Mouse (Mus musculus) E14TG2a.4 (cell line): ENCODE measurements around the gene Abcf2.

Experiments
- H3K27me3 ChIP-seq: 2 replicates; pipeline ENCODE4 v1.6.1; 2014; ENCODE audit warnings: low read length, control low read depth; ENCODE audit not compliant: insufficient read depth
- H3K36me3 ChIP-seq: 2 replicates; pipeline ENCODE4 v1.6.1; 2014; ENCODE audit warnings: low read length, control low read depth; ENCODE audit not compliant: insufficient read depth
- H3K4me1 ChIP-seq: replicated peaks from 2 replicates; pipeline ENCODE4 v1.6.1; 2014; ENCODE audit warnings: low read depth, low read length, control low read depth
- H3K4me3 ChIP-seq: replicated peaks from 2 replicates; pipeline ENCODE4 v1.5.1; 2014; ENCODE audit warnings: mild to moderate bottlenecking, low read length
- H3K9me3 ChIP-seq: 2 replicates; pipeline ENCODE4 v1.6.1; 2014; ENCODE audit warnings: low read length, control low read depth
- CTCF ChIP-seq: conservative IDR thresholded peaks from 2 replicates; pipeline ENCODE4 v1.5.1; 2014; ENCODE audit warnings: low read length
- NANOG ChIP-seq: IDR thresholded peaks from 2 replicates; pipeline ENCODE4 v1.6.1; 2014; ENCODE audit warnings: borderline replicate concordance, low read length, mixed read lengths
- POU5F1 ChIP-seq: IDR thresholded peaks from 2 replicates; pipeline ENCODE4 v1.6.1; 2014; ENCODE audit warnings: low read length, borderline replicate concordance

Gene Abcf2

DNA sequence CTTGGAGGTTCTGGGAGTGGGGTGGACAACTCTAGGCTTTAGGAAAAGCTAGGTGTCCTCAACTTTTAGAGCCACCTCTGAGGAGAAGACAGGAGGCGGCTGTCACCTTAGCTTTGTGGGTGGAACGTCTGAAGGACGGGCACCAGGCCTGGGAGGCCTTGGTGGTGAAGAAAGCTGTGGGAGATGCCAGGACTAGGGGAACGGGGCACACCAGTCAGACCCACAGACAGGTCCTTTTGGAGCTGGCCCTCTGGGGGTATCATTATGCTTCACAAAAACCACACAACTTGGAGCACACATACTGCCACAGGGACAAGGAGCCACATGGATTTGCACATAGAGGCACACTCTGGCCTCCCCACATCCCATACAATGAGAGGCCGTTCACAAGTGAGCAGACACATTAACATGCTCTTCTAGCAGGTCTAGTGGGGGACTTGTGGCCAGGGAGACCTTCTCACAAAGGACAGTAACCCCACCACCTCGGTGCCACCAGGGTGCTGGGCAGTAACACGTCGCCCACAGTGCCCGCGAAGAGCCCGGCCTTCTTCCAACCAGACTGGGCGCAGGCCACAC lies 26.9 kb upstream of the Abcf2 start:
- Histone ChIP-seq H3K9me3 (no peaks in the 10 kb centered on the region), H3K27me3 (peaks cover 89% of the 10 kb centered on the region), H3K36me3 (no peaks in the 10 kb centered on the region), H3K4me1 (peaks cover 66% of the 10 kb centered on the region), H3K4me3 (peak overlapping the region; percentile 76)
- TF ChIP-seq NANOG: no peak
- no peak for TF ChIP-seq CTCF
- no peak for TF ChIP-seq POU5F1

DNA sequence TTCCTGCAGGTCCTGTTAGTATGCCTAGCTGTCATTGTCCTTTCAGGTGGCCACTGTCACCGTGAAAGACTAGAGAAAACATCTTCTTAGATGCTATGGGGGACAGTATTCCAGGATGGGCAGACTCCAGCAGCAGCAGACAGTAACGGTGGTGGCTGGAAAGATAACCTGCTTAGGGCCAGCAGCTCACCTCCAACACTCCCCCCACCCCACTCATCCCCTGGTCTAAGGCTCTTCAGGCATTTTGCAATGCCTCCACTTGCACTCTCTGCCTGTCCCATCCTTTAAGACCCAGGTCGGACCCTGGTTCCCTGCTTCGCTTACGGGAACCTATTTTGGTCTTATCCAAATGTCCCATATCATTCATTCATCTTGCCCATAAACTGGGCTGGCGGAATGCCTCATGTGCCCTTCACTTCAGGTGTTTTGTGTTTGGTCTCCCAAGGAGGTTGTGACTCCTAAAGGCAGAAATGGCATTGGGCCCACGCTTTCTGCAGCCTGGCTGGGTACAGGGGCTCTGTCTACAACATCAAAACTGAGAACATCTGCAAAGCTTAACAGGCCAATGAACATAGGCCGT lies 26.3 kb upstream of the Abcf2 start:
- no peak for TF ChIP-seq NANOG
- no peak for TF ChIP-seq POU5F1
- TF ChIP-seq CTCF: no peak
- H3K36me3 ChIP-seq: no peaks in the 10 kb centered on the region
- H3K4me3 ChIP-seq: 0 out of 2 replicates have a peak overlapping the region, but pooled peaks have one; percentile 79
- peaks cover 90% of the 10 kb centered on the region for H3K27me3 ChIP-seq
- peaks cover 69% of the 10 kb centered on the region for H3K4me1 ChIP-seq
- no peaks in the 10 kb centered on the region for H3K9me3 ChIP-seq

DNA sequence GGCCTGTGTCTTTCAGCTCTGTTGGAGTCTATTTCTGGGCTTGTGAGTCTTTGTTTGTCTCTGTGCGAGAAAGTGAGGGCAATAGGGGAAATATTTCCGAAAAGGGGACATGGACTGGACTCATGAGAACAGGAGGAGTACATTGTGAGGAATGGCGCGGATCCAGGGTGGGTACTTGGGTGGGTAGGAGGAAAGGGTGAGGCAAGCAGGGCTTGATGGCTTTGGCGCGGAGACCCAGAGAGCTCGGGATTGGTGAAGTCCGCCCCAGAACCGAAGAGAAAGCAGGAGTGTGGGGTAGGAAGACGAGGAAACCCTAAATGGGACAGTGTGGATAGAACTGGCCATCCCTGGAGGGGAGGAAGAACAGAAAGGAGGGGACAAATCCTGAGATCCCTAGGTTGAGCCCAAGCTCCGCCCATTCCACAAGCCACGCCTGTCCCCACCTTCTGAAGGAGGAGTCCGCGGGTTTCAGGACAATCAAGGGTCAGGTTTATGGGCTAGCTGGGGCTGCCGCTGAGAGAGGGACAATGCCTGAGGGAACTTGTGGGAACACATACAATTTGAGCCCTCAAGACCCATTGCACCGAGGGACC lies 25.6 kb upstream of the Abcf2 start:
- H3K27me3 ChIP-seq: peaks cover 92% of the 10 kb centered on the region
- no peaks in the 10 kb centered on the region for H3K36me3 ChIP-seq
- no peaks in the 10 kb centered on the region for H3K9me3 ChIP-seq
- peak overlapping the region; percentile 79 for H3K4me3 ChIP-seq
- H3K4me1 ChIP-seq: peaks cover 75% of the 10 kb centered on the region
- no peak for TF ChIP-seq NANOG

DNA sequence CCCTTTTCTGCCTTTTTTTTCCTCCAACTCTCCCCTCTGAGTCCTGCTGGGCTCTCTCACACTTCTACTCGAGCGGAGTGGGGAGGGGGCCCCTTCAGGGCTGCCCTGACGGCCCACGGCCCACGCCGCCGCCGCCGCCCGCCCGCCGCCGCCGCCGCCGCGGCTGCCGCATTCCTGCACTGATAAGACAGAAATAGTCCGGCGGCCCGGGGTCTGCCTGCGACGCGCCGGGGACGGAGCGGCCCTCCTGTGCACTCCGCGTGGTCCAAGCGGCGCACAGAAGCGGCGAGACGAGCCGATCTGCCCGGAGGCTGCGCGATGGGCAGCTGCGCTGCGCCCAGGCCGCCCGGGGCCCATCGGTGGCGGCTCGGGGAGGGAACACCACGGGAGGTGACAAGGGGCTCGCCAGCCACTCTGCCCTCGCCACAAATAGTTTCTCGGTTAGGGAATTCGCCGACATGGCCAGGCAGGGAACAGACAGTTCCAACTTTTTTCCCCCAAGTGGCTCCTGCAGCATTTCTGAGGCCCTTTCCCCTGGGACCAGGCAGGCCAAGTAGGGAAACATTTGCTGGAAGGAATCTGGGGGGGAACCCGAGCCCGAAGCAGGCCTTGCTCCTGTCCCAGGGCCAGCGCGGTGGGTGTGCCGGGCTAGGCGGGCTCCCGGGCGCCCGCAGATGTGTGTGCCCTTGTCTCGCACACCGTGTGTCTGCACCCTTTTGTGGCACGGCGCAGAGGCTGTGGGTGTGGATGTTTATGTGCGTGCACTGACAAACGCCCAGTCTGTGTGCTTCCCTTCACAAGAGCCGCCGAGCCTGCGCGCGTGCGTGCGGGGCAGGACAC lies 24.9 kb upstream of the Abcf2 start:
- TF ChIP-seq CTCF (no peak), POU5F1 (no peak), NANOG (no peak)
- Histone ChIP-seq H3K27me3 (peaks cover 86% of the 10 kb centered on the region), H3K9me3 (no peaks in the 10 kb centered on the region), H3K4me3 (peak overlapping the region; percentile 79), H3K36me3 (no peaks in the 10 kb centered on the region), H3K4me1 (peaks cover 79% of the 10 kb centered on the region)

DNA sequence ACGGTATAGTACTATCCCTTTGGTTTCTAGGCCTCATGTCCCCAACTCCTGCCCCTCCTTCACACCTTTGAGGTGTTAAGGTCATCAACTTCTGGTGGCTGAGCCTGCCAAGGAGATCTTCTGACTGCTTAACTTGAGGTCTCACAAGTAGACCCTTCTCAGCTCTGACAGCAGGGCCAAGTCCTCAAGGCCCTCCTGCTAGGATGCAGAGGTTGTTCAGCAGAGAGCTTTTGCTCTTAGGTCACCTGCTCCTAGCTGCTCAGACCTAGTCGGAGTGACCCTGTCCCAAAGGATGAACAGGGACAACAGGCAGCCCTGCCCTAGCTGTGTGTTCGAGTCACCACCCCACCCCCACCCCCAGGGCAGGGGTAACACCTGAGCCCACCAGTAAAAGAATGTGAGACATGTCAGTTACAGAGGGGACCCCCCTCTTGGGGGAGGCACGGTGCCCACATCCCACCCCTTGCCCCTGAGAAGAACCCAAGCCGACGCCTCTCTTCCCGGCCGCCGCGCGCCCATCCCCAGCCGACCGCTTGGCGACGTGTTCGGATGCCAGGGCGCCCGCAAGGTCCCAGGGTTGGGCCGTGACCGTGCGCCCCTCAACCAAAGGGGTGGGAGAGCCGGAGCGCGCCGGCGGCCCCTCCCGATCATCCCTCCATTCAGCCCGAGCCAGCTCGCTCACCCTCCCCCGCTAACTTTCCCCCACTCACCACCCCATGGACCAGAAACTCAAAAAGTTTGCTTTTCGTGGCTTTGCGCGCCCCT lies 24.0 kb upstream of the Abcf2 start:
- Histone ChIP-seq H3K4me1 (peaks cover 80% of the 10 kb centered on the region), H3K36me3 (no peaks in the 10 kb centered on the region), H3K4me3 (peak overlapping the region; percentile 79), H3K27me3 (peaks cover 78% of the 10 kb centered on the region), H3K9me3 (no peaks in the 10 kb centered on the region)
- no peak for TF ChIP-seq NANOG
- TF ChIP-seq POU5F1: no peak
- TF ChIP-seq CTCF: no peak

DNA sequence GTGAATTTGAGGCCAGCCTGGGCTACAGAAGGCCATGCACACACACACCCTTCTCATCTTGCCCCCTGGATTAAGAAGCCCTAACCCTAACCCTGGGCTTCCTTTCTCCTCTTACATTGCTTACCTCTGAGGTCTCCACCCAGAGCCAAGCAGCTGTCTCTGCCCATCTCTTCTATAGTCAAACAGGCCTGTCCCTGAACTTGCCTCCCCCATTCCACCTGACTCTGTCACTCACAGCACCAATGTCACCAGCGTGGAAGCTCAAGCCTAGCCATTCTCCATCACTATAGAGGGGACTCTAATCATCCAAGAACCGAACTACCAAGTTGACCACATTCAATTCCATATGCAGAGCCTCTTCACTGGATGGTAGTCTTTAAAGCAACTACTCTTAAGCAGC lies 23.0 kb upstream of the Abcf2 start:
- peaks cover 78% of the 10 kb centered on the region for H3K4me1 ChIP-seq
- TF ChIP-seq CTCF (no peak), NANOG (no peak), POU5F1 (no peak)

DNA sequence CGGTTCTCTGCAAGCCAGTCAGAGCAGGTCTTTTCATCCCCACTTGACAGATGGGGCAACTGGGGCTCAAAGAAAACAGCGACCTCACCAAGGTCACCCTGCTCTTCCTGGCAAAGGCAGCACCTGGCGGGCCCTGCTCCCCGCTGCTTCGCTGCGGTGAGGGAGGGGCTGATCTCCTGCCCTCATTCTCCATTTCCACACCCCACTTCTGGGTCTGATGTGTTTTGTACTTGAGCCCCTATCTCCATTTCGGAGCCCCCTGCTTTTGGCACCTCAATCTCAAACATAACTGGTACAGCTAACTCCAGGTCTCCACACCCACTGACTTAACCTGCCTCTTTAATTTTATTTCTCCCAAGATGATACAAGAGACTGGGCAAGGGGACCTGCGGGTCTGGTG lies 21.9 kb upstream of the Abcf2 start:
- Histone ChIP-seq H3K27me3 (peaks cover 57% of the 10 kb centered on the region), H3K36me3 (peaks cover 11% of the 10 kb centered on the region), H3K9me3 (no peaks in the 10 kb centered on the region), H3K4me1 (peaks cover 70% of the 10 kb centered on the region), H3K4me3 (peak overlapping the region; percentile 83)
- TF ChIP-seq CTCF (no peak), NANOG (no peak), POU5F1 (no peak)

More for the DNA sequence above, 23.0 kb upstream of the Abcf2 start:
- Histone ChIP-seq H3K4me3 (no peak overlapping the region), H3K27me3 (peaks cover 68% of the 10 kb centered on the region), H3K9me3 (no peaks in the 10 kb centered on the region), H3K36me3 (peaks cover 1% of the 10 kb centered on the region)
